Mouse (Mus musculus): ENCODE data around the gene Cyp2f2. TPM values are rescaled to one million over a fixed set of nuclear protein-coding genes. Genes with fewer than 3 reads are reported as not detected.

Cyp2f2 gene
- total RNA-seq, 2 experiments from 2014 or later = 3.4 TPM; not detected in 1

DNA sequence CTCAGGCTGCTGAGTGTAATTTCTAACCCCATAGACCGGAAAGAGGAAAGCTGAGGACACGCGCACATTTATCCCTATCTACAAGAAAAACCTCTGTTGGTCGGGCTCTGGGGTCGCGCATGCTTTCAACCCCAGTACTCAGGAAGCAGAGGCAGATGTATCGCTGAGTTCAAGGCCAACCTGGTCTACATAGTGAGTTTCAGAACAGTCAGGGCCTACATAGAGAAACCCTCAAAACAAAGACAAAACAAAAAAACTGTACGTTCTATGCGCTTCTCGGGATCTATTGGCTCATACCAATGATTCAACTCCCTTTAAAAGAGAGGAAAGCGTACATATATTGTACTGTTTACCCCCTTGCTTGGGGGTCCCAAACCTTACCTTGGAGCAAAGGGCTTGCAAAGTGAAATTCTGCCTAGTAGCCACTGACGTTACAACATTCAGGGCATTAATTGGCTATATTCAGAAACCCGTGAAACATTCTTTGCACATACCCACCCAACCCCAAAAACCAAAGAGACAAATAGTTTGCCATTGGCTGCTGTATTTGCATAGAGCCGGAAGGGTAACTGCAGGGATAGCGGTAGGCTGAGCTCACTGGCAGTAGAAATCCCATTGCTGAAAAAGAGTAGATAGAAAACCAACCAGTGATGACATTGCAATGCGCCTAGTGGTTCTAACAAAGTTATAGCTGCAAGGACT, 59.7 kb downstream of the Cyp2f2 start:
- DNase-seq = no peak

DNA sequence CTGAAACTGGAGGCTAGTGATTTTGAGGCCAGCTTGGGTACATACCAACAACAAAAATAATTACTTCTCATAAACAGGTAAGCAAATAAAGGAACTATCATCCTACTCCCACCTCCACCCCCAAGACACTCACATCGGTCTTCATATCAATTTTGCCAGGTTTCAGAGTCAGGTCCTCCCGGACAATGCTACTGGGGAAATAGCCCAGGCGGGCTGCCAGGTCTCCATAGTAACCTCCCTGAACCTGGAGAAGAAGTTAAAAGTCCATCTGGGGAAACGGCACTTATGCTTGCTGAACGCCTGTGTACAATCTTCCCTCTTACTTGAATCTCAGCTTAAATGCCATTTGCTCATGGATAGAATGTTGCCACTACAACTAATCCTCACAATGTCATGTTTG, 60.3 kb downstream of the Cyp2f2 start:
- DNase-seq = peak; percentile 62

DNA sequence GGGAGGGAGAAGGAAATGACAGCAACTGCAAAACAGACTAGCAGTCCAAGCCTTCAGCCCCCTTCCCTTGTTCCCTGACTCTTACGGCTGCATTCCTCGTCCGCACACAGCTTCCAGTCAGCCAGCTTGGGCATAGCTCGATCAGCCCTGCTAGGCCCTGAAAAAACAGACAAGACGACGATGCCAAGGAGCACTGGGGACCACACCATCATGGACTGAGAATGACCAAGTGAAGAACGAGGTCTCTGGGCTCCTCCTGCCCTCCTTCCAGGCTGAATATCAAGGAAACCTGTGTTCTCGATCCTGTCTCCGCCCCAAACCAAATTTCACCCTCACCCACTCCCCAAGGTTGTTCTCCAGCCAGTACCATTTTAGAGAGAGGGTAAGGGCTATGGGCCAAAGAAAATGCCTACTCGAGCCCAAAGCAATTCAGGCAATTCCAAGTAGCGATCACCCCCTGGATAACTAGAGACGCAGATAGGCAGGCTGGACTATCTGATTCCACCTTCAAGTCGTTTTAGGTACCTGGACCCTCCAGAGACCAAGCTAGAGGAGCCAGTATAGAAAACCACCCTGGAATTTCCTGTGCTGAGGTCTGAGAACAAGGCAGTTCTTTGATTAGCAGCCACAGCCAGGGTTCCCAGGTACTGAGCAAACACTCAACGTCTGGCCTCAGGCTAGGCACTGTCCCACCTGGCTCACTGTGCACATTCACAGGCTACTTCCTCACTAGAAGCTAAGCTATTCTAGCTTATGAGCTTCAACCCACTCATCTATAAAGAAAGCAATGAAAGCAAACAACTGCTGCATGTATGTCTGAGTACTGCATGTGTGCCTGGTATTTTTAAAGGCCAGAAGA, 61.4 kb downstream of the Cyp2f2 start, which contains the start of the genes Gm21983 and Mia:
Gene Gm21983 (minus strand): TSS at position 250 of the 859 bp plus-strand sequence.
Gene Mia (minus strand): TSS at position 321 of the 859 bp plus-strand sequence.
- DNase-seq = no peak

DNA sequence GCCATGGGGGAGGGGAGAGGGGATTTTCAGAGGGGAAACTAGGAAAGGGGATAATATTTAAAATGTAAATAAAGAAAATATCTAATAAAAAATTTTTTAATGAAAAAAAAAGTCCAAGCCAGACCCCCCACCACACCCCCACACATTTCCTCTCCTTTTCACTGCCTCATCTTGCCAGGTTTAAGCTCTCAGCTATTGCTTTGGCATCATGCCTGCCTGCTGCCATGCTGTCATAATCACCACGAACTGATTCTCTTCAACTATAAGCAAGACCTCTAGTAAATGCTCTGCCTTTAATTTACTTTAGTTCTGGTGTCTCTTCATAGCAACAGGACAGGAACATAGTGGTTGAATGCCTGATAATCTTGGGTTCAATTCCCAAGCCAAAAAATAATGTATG, 62.8 kb downstream of the Cyp2f2 start:
- no peak for DNase-seq

Small RNAs within 50 kb of the gene (microRNA-seq; reads per million reads assigned to microRNA genes)
- gene Mir3101 (ENCODE audit: borderline replicate concordance in 2 of 2) = 0 to 0.26 reads per million in 2 experiments

Other genes starting within 250 kb of the Cyp2f2 start
- not detected for gene Cyp2a22, start 180.5 kb upstream of the Cyp2f2 start, total RNA-seq (2021)
- gene Cyp2a12, start 90.8 kb upstream of the Cyp2f2 start, total RNA-seq (2021) = not detected
- not detected for gene Cyp2t4, start 33.8 kb downstream of the Cyp2f2 start, total RNA-seq (2021)
- gene Egln2, start 46.9 kb downstream of the Cyp2f2 start, total RNA-seq (2021) = 100 to 1,000 TPM in 1 of 2 experiments, 10 to 100 TPM in 1; 92.9 to 103 TPM
- gene Rab4b, start 59.0 kb downstream of the Cyp2f2 start, total RNA-seq (2021) = 10 to 100 TPM; 10.1 to 10.4 TPM
- not detected for gene Gm21983, start 61.2 kb downstream of the Cyp2f2 start, total RNA-seq (2021)
- not detected for gene Mia, start 61.2 kb downstream of the Cyp2f2 start, total RNA-seq (2021)
- 10 to 100 TPM; 12.1 to 13.0 TPM for gene BC024978, start 75.9 kb downstream of the Cyp2f2 start, total RNA-seq (2021)
- gene Snrpa, start 76.4 kb downstream of the Cyp2f2 start, total RNA-seq (2021) = 10 to 100 TPM; 31.4 to 31.8 TPM
- gene Itpkc, start 108.8 kb downstream of the Cyp2f2 start, total RNA-seq (2021) = 1 to 10 TPM; 2.3 to 3.6 TPM
- gene Coq8b, start 113.1 kb downstream of the Cyp2f2 start, total RNA-seq (2021) = 1 to 10 TPM; 3.0 to 4.9 TPM
- 1 to 10 TPM; 3.6 to 5.4 TPM for gene Numbl, start 138.5 kb downstream of the Cyp2f2 start, total RNA-seq (2021)
- gene Ltbp4, start 217.8 kb downstream of the Cyp2f2 start, total RNA-seq (2021) = 10 to 100 TPM; 69.4 to 77.8 TPM
- gene Shkbp1, start 236.1 kb downstream of the Cyp2f2 start, total RNA-seq (2021) = 1 to 10 TPM in 1 of 2 experiments, under 1 TPM in 1; 1.00 to 3.1 TPM
- gene Gm20479, start 237.5 kb downstream of the Cyp2f2 start, total RNA-seq (2021) = not detected

All from gastrocnemius, postnatal 25 days (tissue).